Mouse (Mus musculus): Measurements from ENCODE around the gene Blzf1.

Gene Blzf1

DNA sequence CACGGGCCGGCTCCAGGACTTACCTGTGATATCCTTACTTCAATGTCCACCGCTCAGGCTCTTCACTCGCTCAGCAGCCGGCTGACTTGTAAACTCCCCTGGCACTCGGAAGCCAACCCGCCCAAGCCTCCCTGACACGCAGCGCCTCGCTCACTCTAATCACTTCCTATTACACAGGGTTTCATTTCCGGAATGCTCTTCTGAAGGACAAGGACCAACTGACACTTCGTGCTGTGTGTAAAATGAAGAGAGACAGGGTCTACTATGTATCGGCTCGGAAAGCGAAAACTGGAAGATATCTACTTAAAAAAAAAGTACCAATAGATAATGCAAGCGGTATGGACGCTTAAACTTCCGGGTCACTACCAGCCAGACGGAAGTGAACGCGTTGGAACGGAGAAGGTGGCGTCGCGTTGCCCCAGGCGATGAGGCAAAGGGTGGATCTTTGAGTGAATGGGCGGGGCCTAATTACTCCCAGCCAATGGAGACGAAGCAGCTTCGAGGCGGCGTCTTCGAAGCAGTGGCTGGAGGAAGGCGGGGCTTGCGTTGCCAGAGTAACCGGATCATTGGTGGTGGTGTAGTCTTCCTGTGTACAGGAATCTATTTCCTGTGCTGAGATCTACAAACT lies at the start of gene Blzf1:
TSS of gene Blzf1 (minus strand) at position 366 of the 628 bp plus-strand sequence.
- CTCF ChIA-PET = interaction anchor here (0.6 to 1.9 kb wide), 5 partner anchors 9 to 1346 kb away, joined by 3 to 10 read pairs (median 3); no protein-coding TSS in a partner anchor
- POLR2A ChIA-PET = interaction anchor here (0.7 to 1.9 kb wide), 33 partner anchors 9 to 1327 kb away, joined by 3 to 13 read pairs (median 3); partner anchors contain the start of genes BC055324 (in 2 of the 4), Mettl18 (in 2 of the 4), Slc19a2 (in 2 of the 4) and Atp1b1 (in 1 of the 4)

DNA sequence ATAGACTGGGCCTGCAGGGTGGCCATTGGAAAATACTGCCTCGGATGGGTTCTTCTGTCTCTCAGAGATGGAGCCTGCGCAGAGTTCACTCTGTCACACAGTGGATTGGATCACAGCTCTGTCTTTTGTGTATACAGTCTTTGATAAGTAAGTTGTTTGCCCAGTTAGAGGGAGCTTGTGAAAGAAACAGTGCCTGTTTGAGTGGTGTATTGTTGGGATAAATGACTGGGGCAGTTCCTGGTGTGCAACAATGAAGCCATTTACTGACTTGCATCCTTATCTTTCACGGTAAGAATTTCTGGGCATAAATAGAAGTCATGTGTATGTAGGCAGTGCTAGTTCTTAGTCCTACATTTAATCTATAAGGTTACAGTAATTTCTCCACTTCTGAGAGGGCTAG lies 46.2 kb upstream of the Blzf1 start:
- CTCF ChIA-PET = no interaction called here
- POLR2A ChIA-PET = interaction anchor here in 2 of 4 experiments (1.1 to 1.2 kb wide), 2 partner anchors 15 to 105 kb away, joined by 3 read pairs; partner anchors contain the start of gene Atp1b1 (in 1 of the 2)

DNA sequence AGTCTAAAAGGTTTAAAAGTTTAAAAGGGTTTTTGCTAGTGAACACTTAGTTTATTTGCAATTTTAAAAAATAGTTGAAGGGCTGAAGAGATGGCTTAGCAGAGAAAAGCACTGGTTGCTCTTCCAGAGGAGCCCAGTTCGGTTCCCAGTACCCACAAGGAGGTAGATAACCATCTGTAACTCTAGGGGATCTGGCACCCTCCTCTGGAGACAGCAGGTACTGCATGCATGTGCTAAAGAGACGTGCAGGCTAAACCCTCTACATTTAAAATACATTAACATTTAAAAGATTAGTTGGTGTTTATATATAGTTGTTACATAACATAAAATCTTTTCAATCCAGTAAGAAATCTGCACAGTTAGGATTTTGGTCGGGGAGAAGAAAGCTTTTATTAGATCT lies 34.9 kb upstream of the Blzf1 start:
- POLR2A ChIA-PET = interaction anchor here in 1 of 4 experiments (1.2 to 1.6 kb wide), 3 partner anchors 15 to 71 kb away, joined by 3 to 4 read pairs (median 3); no protein-coding TSS in a partner anchor
- CTCF ChIA-PET = interaction anchor here in 3 of 4 experiments (0.7 to 2.1 kb wide), 3 partner anchors 14 to 26 kb away, joined by 3 to 11 read pairs (median 3); no protein-coding TSS in a partner anchor

DNA sequence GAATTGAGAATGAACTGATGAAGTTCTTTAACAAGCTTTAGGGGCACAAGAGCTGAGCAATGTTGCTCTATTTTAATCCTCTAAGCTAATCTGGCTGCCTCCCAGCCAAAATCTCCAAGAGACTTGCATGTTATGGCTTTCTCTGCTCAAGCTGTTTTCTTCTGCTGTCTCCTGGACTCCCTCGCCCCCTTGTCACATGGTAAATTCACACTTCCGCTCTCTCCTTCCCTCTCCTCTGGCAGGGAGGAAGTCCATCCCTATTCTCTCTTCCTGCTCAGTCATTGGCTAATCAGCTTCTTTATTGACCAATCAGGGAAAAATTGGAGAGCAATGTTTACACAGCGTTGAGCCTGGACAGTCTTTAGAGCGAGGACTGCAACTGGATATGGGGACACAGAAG lies 28.6 kb upstream of the Blzf1 start:
- ChIA-PET POLR2A (interaction anchor here in 2 of 4 experiments (1.0 to 1.4 kb wide), 2 partner anchors 10 to 796 kb away, joined by 3 to 5 read pairs; no protein-coding TSS in a partner anchor), CTCF (interaction anchor here in 1 of 4 experiments (0.7 kb wide), 1 partner anchor 940 kb away, joined by 3 read pairs; no protein-coding TSS in a partner anchor)

DNA sequence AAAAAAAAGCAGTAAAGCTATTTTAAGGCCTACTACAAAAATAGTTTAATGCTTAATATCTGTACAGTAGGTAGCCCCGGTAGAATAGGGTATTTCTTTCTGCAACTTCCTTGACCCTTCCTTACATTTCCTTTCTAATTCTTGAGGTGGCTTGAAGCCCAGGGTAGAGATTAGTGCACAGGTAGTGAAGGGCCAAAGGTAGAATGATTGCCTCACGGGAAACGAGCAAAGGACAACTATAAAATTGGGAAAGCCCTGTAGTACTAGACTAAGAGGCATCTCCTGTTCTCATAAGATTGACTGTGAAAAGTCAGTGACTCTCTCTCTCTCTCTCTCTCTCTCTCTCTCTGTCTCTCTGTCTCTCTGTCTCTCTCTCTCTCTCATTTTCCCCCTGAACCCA lies 28.1 kb upstream of the Blzf1 start:
- ChIA-PET POLR2A (interaction anchor here in 2 of 4 experiments (1.0 to 1.4 kb wide), 2 partner anchors 10 to 797 kb away, joined by 3 to 5 read pairs; no protein-coding TSS in a partner anchor), CTCF (interaction anchor here in 2 of 4 experiments (0.7 to 1.1 kb wide), 2 partner anchors 19 to 940 kb away, joined by 3 read pairs; no protein-coding TSS in a partner anchor)

DNA sequence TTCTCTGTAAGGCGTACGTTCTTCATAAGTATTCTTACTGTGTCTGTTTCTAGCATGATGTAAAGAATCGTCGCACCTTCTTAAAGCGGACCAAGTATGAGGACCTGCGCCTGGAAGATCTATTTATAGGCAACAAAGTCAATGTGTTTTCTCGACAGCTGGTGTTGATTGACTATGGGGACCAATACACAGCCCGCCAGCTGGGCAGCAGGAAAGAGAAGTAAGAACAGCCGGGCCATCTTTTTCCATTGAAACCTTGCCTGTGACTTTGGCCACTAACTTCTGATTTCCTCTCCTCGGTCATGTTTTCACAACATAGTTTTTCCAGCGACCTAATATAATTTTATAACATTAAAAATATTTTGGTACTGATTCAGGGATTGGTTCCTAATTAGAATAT lies 25.3 kb upstream of the Blzf1 start:
- POLR2A ChIA-PET = interaction anchor here in 2 of 4 experiments (0.6 to 1.8 kb wide), 4 partner anchors 10 to 118 kb away, joined by 3 to 5 read pairs (median 4); no protein-coding TSS in a partner anchor
- CTCF ChIA-PET = interaction anchor here in 1 of 4 experiments (0.5 kb wide), 1 partner anchor 17 kb away, joined by 3 read pairs; no protein-coding TSS in a partner anchor

DNA sequence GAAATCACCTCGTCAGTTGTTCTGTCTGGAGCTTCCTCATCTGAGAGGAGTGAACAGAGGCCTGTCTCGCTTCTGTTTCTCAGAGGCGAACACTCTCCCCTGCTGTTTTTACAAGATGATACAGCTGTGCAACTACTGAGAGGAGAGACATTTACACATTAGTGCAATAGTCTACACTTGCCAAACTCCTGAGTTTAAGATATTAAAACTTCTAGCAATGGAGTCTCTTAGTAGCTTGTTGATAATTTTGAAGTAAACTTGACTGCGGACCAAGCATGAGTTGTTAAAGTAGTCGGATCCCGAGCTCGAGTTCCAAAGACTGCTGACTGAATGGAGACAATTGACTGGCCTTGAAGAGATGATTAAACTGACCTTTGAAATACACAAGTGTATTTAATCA lies 20.5 kb upstream of the Blzf1 start:
- POLR2A ChIA-PET = interaction anchor here in 2 of 4 experiments (0.6 to 1.4 kb wide), 5 partner anchors 8 to 785 kb away, joined by 3 to 4 read pairs (median 4); partner anchors contain the start of gene Atp1b1 (in 1 of the 2)
- CTCF ChIA-PET = interaction anchor here (0.7 to 3.0 kb wide), 9 partner anchors 11 to 786 kb away, joined by 3 to 22 read pairs (median 4); no protein-coding TSS in a partner anchor

DNA sequence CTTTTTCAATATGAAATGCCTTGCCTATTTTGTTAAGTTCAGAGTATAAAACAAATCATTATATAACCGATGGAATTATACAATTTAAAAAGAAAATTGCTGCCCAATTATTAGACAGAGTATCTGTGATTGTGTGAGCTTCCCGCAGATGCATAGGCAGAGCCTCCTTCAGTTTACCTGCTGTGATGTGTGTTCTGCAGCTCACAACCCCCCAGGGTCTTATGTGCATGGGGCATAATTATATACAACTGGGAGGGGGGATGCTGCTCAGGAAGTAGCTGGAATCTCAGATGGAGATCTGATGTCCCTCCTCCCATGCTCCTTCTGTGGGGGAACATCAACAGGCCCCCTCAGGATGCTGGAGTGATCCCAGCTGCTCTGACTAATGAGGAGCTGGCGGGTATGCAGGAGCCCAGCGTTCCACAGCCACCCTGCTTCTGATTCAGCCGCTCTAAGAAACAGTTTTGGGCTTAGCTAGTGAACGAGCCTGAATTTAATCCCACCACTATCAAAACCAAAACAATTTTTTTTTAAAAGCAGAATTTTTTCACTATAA lies 19.4 kb upstream of the Blzf1 start:
- ChIA-PET CTCF (interaction anchor here in 3 of 4 experiments (1.3 to 3.0 kb wide), 5 partner anchors 10 to 142 kb away, joined by 3 to 22 read pairs (median 7); no protein-coding TSS in a partner anchor), POLR2A (interaction anchor here in 2 of 4 experiments (0.5 to 1.0 kb wide), 3 partner anchors 19 to 337 kb away, joined by 3 to 5 read pairs (median 3); no protein-coding TSS in a partner anchor)

DNA sequence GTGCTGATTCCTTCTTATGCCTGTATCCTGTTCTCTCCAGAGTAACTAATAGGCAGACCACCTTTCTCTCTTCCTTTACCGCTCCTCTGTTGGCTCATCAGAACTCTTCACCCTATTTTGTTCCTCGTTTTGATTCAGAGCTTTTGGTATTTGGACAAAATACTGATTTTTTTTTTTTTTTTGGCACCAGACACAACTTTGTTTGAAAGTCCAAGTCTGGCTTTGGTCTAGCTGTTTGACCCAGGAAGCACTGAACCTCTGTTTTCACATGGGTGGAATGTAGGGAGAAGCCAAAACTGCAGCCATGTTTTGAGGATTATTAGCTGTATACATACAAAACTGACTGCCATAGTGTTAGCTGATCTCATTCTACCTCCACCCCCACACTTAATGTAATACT lies 17.6 kb upstream of the Blzf1 start:
- ChIA-PET CTCF (interaction anchor here (0.6 to 1.1 kb wide), 5 partner anchors 8 to 1265 kb away, joined by 3 to 6 read pairs (median 4); no protein-coding TSS in a partner anchor), POLR2A (no interaction called here)

DNA sequence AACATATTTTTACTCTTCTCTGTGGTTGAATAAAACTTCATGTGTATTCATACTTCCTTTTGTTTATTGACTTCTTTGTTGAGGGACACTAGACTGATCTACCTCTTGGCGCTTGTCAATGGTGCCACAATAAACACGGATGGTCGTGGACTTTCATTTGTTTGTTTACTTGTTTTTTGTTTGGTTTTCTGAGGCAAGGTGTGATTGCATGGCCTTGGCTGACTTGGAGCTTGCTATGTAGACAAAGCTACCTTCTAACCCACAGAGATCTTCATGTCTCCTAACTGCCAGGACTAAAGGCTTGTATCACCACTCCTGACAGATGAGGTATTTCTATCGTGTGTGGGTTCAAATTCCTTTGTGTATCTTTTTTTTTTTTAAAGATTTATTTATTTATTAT lies 16.9 kb upstream of the Blzf1 start:
- ChIA-PET CTCF (interaction anchor here in 3 of 4 experiments (0.6 to 0.7 kb wide), 4 partner anchors 9 to 1265 kb away, joined by 3 to 6 read pairs (median 4); no protein-coding TSS in a partner anchor), POLR2A (no interaction called here)

DNA sequence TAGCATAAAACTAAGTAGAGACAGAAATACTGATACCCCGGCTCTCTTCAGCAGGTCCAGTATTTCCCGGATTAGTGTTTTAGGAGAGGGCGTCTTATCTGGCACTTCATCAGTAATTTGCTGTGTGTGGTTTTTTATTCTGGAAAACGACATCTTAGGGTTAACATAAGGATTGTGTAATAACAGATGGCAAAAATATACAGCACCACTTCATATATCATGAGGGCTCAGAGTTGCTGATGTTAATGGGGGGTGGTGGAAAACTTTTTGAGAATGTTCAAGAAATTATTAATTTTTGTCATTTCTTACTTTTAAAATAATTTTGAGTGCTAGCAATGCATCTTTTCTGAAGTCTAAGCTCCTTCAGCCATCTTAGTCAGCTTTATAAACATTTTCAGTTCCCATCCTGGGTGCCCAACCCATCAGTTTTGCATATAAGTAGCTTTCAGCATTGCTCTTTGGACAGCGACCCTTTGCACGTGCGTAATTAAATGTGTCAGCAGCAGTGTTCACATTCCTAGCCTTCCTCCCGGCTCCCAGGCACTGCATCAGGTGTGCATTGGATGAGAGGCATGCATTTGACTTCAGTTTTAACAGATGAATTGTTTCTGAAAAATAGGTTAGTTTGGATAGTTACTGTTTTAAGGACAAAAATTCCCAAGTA lies 15.8 kb upstream of the Blzf1 start:
- ChIA-PET POLR2A (interaction anchor here in 2 of 4 experiments (0.6 to 1.3 kb wide), 5 partner anchors 10 to 135 kb away, joined by 3 to 5 read pairs (median 3); partner anchors contain the start of genes Atp1b1 (in 1 of the 2), Blzf1 (in 1 of the 2) and Ccdc181 (in 1 of the 2)), CTCF (interaction anchor here in 1 of 4 experiments (0.6 kb wide), 1 partner anchor 280 kb away, joined by 3 read pairs; no protein-coding TSS in a partner anchor)

DNA sequence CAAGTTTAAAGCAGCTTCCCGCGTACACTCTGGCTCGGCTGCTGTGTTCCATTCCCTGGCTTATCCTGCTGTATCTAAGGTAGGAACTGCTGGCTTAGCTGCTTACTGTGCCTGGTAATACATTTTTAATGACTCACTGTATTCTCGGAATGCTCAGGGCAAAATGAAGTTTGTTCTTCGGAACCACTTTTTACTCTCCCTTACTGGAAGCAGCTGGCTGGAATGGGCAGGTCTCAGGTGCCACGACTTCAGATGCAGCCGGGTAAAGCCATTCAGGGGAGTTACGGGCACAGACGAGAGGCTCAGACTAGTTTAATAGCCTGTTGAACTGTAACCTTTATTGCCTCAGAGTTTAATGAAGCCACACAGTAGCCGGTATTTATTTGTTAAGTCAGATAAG lies 14.1 kb upstream of the Blzf1 start:
- POLR2A ChIA-PET = interaction anchor here in 3 of 4 experiments (0.5 to 2.6 kb wide), 15 partner anchors 9 to 830 kb away, joined by 3 to 9 read pairs (median 5); partner anchors contain the start of genes Atp1b1 (in 2 of the 3) and Blzf1 (in 1 of the 3)
- CTCF ChIA-PET = no interaction called here

DNA sequence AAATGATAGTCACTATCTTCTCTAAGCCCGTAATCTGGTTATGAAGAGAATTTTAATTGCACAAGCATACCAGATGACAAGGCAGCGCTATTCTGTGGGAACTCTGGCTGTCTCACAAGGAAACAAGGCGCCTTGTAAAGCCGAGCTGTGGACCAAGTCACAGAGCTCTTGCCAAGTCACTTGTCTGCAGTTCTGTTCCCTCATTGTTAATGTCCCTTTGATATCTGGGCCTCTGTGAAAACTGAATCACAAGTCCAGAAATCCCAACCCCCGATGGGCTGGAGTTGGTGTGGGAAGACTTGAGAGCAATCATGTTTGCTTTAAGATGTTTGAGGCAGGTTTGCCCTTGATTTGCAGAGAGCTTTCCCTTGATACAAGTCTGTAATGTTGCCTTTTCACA lies 13.4 kb upstream of the Blzf1 start:
- ChIA-PET POLR2A (interaction anchor here in 3 of 4 experiments (0.5 to 2.6 kb wide), 18 partner anchors 8 to 812 kb away, joined by 3 to 13 read pairs (median 5); partner anchors contain the start of genes Atp1b1 (in 2 of the 3) and Blzf1 (in 2 of the 3)), CTCF (interaction anchor here in 3 of 4 experiments (0.6 to 1.1 kb wide), 3 partner anchors 76 to 812 kb away, joined by 3 to 4 read pairs (median 4); no protein-coding TSS in a partner anchor)

DNA sequence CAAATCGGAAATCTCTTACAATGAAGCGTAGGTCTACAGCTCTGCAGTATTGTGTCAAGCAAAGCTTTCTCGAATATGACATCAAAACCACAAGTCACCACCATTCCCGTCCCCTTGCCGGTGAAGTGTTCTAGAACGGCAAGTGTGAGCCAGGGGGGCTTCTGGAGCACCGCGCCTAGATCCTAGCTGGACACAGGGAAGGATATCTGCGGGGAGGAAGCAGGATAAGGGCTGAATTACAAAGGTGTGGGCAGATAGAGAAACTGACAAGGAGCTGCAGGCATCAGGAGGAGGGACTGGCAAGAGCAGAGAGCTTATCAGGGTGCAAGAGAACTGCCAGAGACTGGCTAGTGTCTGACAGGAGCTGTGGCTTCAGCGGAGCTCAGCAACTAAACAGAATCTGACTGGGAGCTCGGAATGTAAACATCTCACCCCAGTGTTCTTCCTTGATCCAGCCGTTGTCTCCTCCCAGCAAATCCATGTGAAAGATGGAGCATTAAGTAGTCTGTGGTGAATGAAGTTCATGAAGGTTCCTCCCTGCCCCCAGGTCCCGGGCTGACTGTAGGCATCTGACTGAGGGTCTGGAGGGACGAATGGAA lies 12.4 kb upstream of the Blzf1 start:
- ChIA-PET CTCF (interaction anchor here in 2 of 4 experiments (0.6 to 1.1 kb wide), 2 partner anchors 135 to 801 kb away, joined by 4 to 5 read pairs; no protein-coding TSS in a partner anchor), POLR2A (interaction anchor here (0.5 to 2.6 kb wide), 15 partner anchors 8 to 813 kb away, joined by 3 to 13 read pairs (median 4); partner anchors contain the start of gene Blzf1 (in 3 of the 4))

DNA sequence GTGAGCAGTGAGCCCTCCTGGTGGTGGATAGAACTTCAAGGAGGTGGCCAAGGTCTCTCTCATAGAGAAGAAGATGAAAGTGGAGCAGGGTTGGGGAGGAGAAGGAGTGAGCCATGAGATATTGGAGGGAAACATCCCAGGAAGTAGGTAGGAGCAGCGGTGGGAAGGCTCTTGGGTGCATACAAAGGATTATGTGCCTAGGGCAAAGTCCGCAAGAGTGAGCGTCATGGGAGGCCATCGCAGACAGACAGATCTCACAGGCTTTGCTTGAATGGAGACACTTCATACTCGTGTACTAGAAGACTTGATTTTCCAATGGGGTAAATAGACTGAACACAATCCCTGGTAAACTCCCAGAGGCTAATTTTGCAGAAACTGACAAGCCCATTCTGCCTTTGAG lies 11.2 kb upstream of the Blzf1 start:
- ChIA-PET POLR2A (interaction anchor here in 2 of 4 experiments (0.5 to 1.4 kb wide), 3 partner anchors 11 to 59 kb away, joined by 3 to 12 read pairs (median 3); partner anchors contain the start of gene Blzf1 (in 1 of the 2)), CTCF (no interaction called here)

DNA sequence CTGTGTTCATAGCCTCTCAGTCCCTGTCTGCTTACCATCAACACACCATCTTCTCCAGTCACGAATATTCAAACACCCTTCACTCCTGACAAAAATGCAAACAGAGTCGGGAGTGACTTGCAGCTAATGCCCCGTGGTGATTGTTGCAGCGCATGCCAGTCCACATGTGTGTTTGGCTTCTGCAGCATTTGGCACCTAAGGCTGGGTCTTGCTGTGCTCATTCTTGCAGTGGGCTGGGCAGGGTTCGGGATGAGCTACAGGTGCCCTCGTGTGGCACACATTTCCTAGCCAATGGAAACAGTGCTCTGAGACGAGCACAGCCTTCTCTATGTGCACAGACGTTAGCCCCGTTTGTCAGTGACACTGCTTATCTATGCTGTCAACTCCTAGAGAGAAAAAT lies 10.0 kb upstream of the Blzf1 start:
- CTCF ChIA-PET = interaction anchor here in 3 of 4 experiments (0.6 to 2.6 kb wide), 17 partner anchors 10 to 803 kb away, joined by 3 to 22 read pairs (median 4); partner anchors contain the start of gene F5 (in 1 of the 3)
- POLR2A ChIA-PET = interaction anchor here in 2 of 4 experiments (1.4 to 1.6 kb wide), 3 partner anchors 10 to 61 kb away, joined by 3 to 6 read pairs (median 3); partner anchors contain the start of gene Blzf1 (in 1 of the 2)

DNA sequence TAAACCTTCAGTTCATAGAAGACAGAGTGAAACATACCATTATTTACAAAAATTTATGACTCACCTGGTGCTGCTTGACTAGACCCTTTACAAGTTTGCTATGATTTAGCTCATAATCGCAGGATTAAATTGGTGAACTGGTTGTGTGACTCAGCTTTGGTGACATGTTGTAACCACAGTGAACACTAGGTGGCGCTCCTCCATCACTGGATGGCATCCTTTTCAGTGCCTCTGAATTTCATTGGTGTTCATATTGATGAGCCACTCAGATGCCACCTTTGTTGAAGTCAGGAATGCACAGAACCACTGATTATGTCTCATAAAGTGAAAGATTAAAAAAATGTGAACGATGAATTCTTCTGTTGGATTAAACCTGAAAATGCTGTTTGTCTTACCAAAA lies 9.4 kb upstream of the Blzf1 start:
- ChIA-PET POLR2A (interaction anchor here in 3 of 4 experiments (0.7 to 1.6 kb wide), 7 partner anchors 9 to 312 kb away, joined by 3 to 6 read pairs (median 4); partner anchors contain the start of genes Blzf1 (in 2 of the 3) and Slc19a2 (in 1 of the 3)), CTCF (interaction anchor here (0.5 to 2.6 kb wide), 45 partner anchors 9 to 1425 kb away, joined by 3 to 22 read pairs (median 4); partner anchors contain the start of genes Blzf1 (in 3 of the 4), Atp1b1 (in 1 of the 4), Ccdc181 (in 1 of the 4) and F5 (in 1 of the 4))
